Mouse (Mus musculus) kidney, embryonic 14.5 days (tissue): ENCODE results near the gene Nav2. TPM values are rescaled to one million over a fixed set of nuclear protein-coding genes. Genes with fewer than 3 reads are reported as not detected.

ENCODE experiments used
- ATAC-seq: fragments of 200-750 bp; cut with Nextera tagmentation; 2 replicates; pipeline ENCODE4 v1.8.0; 2017; ENCODE audit warnings: moderate number of reproducible peaks, mild to moderate bottlenecking, moderate TSS enrichment, moderate library complexity; ENCODE audit not compliant: low FRiP score, low TSS enrichment
- H3K27ac ChIP-seq: fragments of 300-500 bp; sonication (generic); 2 replicates; pipeline ENCODE4 v1.5.1; 2014; ENCODE audit warnings: low read depth, mild to moderate bottlenecking, low read length, moderate library complexity, mixed read lengths
- H3K27me3 ChIP-seq: fragments of 300-500 bp; sonication (generic); 2 replicates; pipeline ENCODE4 v1.6.1; 2014; ENCODE audit warnings: mild to moderate bottlenecking, low read length; ENCODE audit not compliant: control insufficient read depth, insufficient read depth
- H3K36me3 ChIP-seq: fragments of 300-500 bp; sonication (generic); 2 replicates; pipeline ENCODE4 v1.6.1; 2014; ENCODE audit warnings: low read length, mixed read lengths; ENCODE audit not compliant: control insufficient read depth, insufficient read depth
- H3K4me1 ChIP-seq: fragments of 300-500 bp; sonication (generic); 2 replicates; pipeline ENCODE4 v1.6.1; 2014; ENCODE audit warnings: low read length, mixed read lengths; ENCODE audit not compliant: control insufficient read depth, insufficient read depth
- H3K4me2 ChIP-seq: fragments of 300-500 bp; sonication (generic); replicated peaks from 2 replicates; pipeline ENCODE4 v1.6.1; 2014; ENCODE audit warnings: low read depth, mild to moderate bottlenecking, low read length
- H3K4me3 ChIP-seq: fragments of 300-500 bp; sonication (generic); 2 replicates; pipeline ENCODE4 v1.5.1; 2014; ENCODE audit warnings: mild to moderate bottlenecking, low read length
- H3K9ac ChIP-seq: fragments of 300-500 bp; sonication (generic); 2 replicates; pipeline ENCODE4 v1.6.1; 2014; ENCODE audit warnings: low read depth, mild to moderate bottlenecking, low read length, moderate library complexity
- H3K9me3 ChIP-seq: fragments of 300-500 bp; sonication (generic); 2 replicates; pipeline ENCODE4 v1.6.1; 2016; ENCODE audit warnings: low read length; ENCODE audit not compliant: control insufficient read depth
- WGBS: fragments of 180-500 bp; shearing (Covaris S2); extraction: QIAGEN DNeasy Blood & Tissue Kit; methylation state at CpG from one replicate; pipeline ENCODE4 v1.1.7; 2014; 5-methylcytosine and 5-hydroxymethylcytosine counted together
- polyA plus RNA-seq: library from polyadenylated mRNA; unstranded; fragments of >200 nt; fragmentation: Nextera tagmentation; extraction: Ambion mirVana; gene quantifications from 2 replicates; pipeline ENCODE4 v1.2.1, GENCODE M21; 2014

The Nav2 gene
- polyA plus RNA-seq, 1 experiment from 2014 or later: 49.2 TPM

- peaks cover 3% of the 10 kb centered on the region; the same call in 1 of the 2 replicates for H3K9me3 ChIP-seq
- H3K9ac ChIP-seq: no peak overlapping the region
- no peak overlapping the region for H3K4me2 ChIP-seq
- H3K4me1 ChIP-seq: no peaks in the 10 kb centered on the region
- H3K27me3 ChIP-seq: peaks cover 64% of the 10 kb centered on the region
- 27% methylated on average over 3 of the region's 3 CpGs for WGBS
- no peak overlapping the region for H3K27ac ChIP-seq
- H3K4me3 ChIP-seq: no peak overlapping the region
- no peaks in the 10 kb centered on the region for H3K36me3 ChIP-seq
- ATAC-seq: no peak
These were observed 732.3 kb downstream of the Nav2 start for GRCm38 (mm10) chr7:49640709-49641305.

Other genes with a start within 250 kb of the Nav2 start
- gene Zdhhc13, start 119.7 kb upstream of the Nav2 start, polyA plus RNA-seq: 43.9 and 52.8 TPM in 2 replicates
- gene Csrp3, start 60.7 kb upstream of the Nav2 start, polyA plus RNA-seq: 0.26 TPM in 1 of 2 replicates, not detected in the other
- 16.2 and 25.4 TPM in 2 replicates for gene E2f8, start 27.1 kb upstream of the Nav2 start, polyA plus RNA-seq